Mouse (Mus musculus) lung, adult 2 months (tissue): ENCODE measurements around the gene Fam198a. TPM values are rescaled to one million over a fixed set of nuclear protein-coding genes. Genes with fewer than 3 reads are reported as not detected.

Experiments
- DNase-seq: peaks from one replicate; pipeline ENCODE4 v3.0.0; 2022
- H3K4me1 ChIP-seq: fragments of 200-500 bp; 2 replicates; pipeline ENCODE4 v1.6.1; 2011; ENCODE audit warnings: low read length; ENCODE audit not compliant: control insufficient read depth, insufficient read depth
- H3K4me3 ChIP-seq: fragments of 200-500 bp; replicated peaks from 2 replicates; pipeline ENCODE3; 2011; ENCODE audit warnings: low read depth, mild to moderate bottlenecking, control low read depth, low read length; ENCODE audit errors: extremely low read depth
- CTCF ChIP-seq: fragments of 200-500 bp; IDR thresholded peaks from 2 replicates; pipeline ENCODE4 v1.5.1; 2011; ENCODE audit warnings: mild to moderate bottlenecking, low read length, control low read depth; ENCODE audit not compliant: insufficient read depth
- POLR2A ChIP-seq: fragments of 200-500 bp; IDR thresholded peaks from 2 replicates; pipeline ENCODE4 v1.6.1; 2011; ENCODE audit warnings: low read depth, mild to moderate bottlenecking, control low read depth, low read length, borderline replicate concordance; ENCODE audit errors: extremely low read depth
- WGBS: fragments of 180-500 bp; shearing (Covaris S2); methylation state at CpG from one replicate; pipeline ENCODE4 v1.1.7; 2018; 5-methylcytosine and 5-hydroxymethylcytosine counted together
- polyA plus RNA-seq: library from polyadenylated mRNA; depleted of rRNA; stranded (reverse); fragments of >200 nt; gene quantifications from 2 replicates; pipeline ENCODE4 v1.2.3, GENCODE M21; 2012; rRNA removed

The Fam198a gene
- polyA plus RNA-seq: 5.8 and 8.4 TPM in 2 replicates

- TF ChIP-seq POLR2A (peak; percentile 50; the same call in 1 of the 2 replicates), CTCF (no peak)
- peak within 1 kb of the TSS; percentile 48 for H3K4me3 ChIP-seq
- H3K4me1 ChIP-seq: no peaks in the 10 kb centered on the region
- 3% methylated on average over 13 of the region's 14 CpGs for WGBS
- DNase-seq: peak; percentile 55
Observed at GRCm38 (mm10) chr9:121950418-121951113, at the start of gene Fam198a. Gene Fam198a, plus strand, starts transcription at chr9:121950988.

GRCm38 (mm10) chr9:121901710-121902700 is 48.8 kb upstream of the Fam198a start:
- H3K4me3 ChIP-seq: no peak overlapping the region
- DNase-seq: no peak
- TF ChIP-seq POLR2A (no peak), CTCF (no peak)
- 68% methylated on average over 5 of the region's 5 CpGs for whole genome bisulfite sequencing
- H3K4me1 ChIP-seq: peaks cover 11% of the 10 kb centered on the region

GRCm38 (mm10) chr9:121903476-121904305 is 47.1 kb upstream of the Fam198a start:
- Histone ChIP-seq H3K4me3 (no peak overlapping the region), H3K4me1 (peaks cover 8% of the 10 kb centered on the region)
- 53% methylated on average over 8 of the region's 8 CpGs for WGBS
- DNase-seq: no peak
- no peak for TF ChIP-seq CTCF
- TF ChIP-seq POLR2A: no peak

- H3K4me1 ChIP-seq: peaks cover 8% of the 10 kb centered on the region
- no peak overlapping the region for H3K4me3 ChIP-seq
- DNase-seq: no peak
- TF ChIP-seq CTCF (no peak), POLR2A (no peak)
- WGBS: 50% methylated on average over 4 of the region's 4 CpGs
Observed at GRCm38 (mm10) chr9:121904319-121904718, 46.5 kb upstream of the Fam198a start.

- Histone ChIP-seq H3K4me3 (no peak overlapping the region), H3K4me1 (peaks cover 8% of the 10 kb centered on the region)
- no peak for DNase-seq
- 77% methylated on average over 7 of the region's 7 CpGs for WGBS
- TF ChIP-seq CTCF (no peak), POLR2A (no peak)
Observed at GRCm38 (mm10) chr9:121904946-121905345, 45.8 kb upstream of the Fam198a start.

GRCm38 (mm10) chr9:121905556-121906185 is 45.1 kb upstream of the Fam198a start:
- Histone ChIP-seq H3K4me1 (peaks cover 8% of the 10 kb centered on the region), H3K4me3 (no peak overlapping the region)
- WGBS: 74% methylated on average over 4 of the region's 4 CpGs
- no peak for TF ChIP-seq POLR2A
- no peak for TF ChIP-seq CTCF
- DNase-seq: no peak

- peaks cover 8% of the 10 kb centered on the region for H3K4me1 ChIP-seq
- TF ChIP-seq CTCF (no peak), POLR2A (no peak)
- no peak for DNase-seq
- H3K4me3 ChIP-seq: no peak overlapping the region
- WGBS: 79% methylated on average over 5 of the region's 5 CpGs
Observed at GRCm38 (mm10) chr9:121906456-121906855, 44.3 kb upstream of the Fam198a start.

- Histone ChIP-seq H3K4me1 (peaks cover 8% of the 10 kb centered on the region), H3K4me3 (no peak overlapping the region)
- TF ChIP-seq POLR2A (no peak), CTCF (no peak)
- WGBS: 76% methylated on average over 10 of the region's 10 CpGs
- no peak for DNase-seq
Observed at GRCm38 (mm10) chr9:121907356-121908070, 43.3 kb upstream of the Fam198a start.

GRCm38 (mm10) chr9:121908321-121908720 is 42.5 kb upstream of the Fam198a start:
- no peak overlapping the region for H3K4me3 ChIP-seq
- DNase-seq: no peak
- TF ChIP-seq POLR2A: no peak
- TF ChIP-seq CTCF: no peak
- H3K4me1 ChIP-seq: peaks cover 8% of the 10 kb centered on the region
- WGBS: 91% methylated on average over 17 of the region's 17 CpGs
